Mouse (Mus musculus): ENCODE results near the gene Gm9972. TPM values are rescaled to one million over a fixed set of nuclear protein-coding genes. Genes with fewer than 3 reads are reported as not detected.

Gene Gm9972
- not detected for total RNA-seq (2021)

GRCm38 (mm10) chr11:43035446-43035845 lies at the start of gene Gm9972:
Gm9972 (plus strand) TSS chr11:43035746.
- intact Hi-C loops (cut with DNase I): no loop called here
- no peak for DNase-seq (ENCODE audit: low spot score)

GRCm38 (mm10) chr11:42999188-42999587 lies 36.4 kb upstream of the Gm9972 start:
- DNase-seq (ENCODE audit: low spot score): no peak
- intact Hi-C loops (cut with DNase I): loop anchor here (1.0 kb wide), 2 partner anchors 265 to 349 kb away; no protein-coding TSS in a partner anchor

GRCm38 (mm10) chr11:43011941-43012340 lies 23.6 kb upstream of the Gm9972 start:
- no peak for DNase-seq (ENCODE audit: low spot score)
- intact Hi-C loops (cut with DNase I): no loop called here

GRCm38 (mm10) chr11:43012980-43013379 lies 22.6 kb upstream of the Gm9972 start:
- intact Hi-C loops (cut with DNase I): no loop called here
- no peak for DNase-seq (ENCODE audit: low spot score)

- DNase-seq (ENCODE audit: low spot score): no peak
Measured at GRCm38 (mm10) chr11:43023109-43023688, 12.3 kb upstream of the Gm9972 start.

GRCm38 (mm10) chr11:43029813-43030212 lies 5.7 kb upstream of the Gm9972 start:
- no peak for DNase-seq (ENCODE audit: low spot score)
- intact Hi-C loops (cut with DNase I): no loop called here

More at GRCm38 (mm10) chr11:43023109-43023688, 12.3 kb upstream of the Gm9972 start:
- intact Hi-C loops (cut with DNase I): no loop called here

- intact Hi-C loops (cut with DNase I): no loop called here
- no peak for DNase-seq (ENCODE audit: low spot score)
Measured at GRCm38 (mm10) chr11:43032141-43032540, 3.4 kb upstream of the Gm9972 start.

- DNase-seq (ENCODE audit: low spot score): no peak
- intact Hi-C loops (cut with DNase I): no loop called here
Measured at GRCm38 (mm10) chr11:43045871-43046548, 10.5 kb downstream of the Gm9972 start.

GRCm38 (mm10) chr11:43049363-43049762 lies 13.8 kb downstream of the Gm9972 start:
- no peak for DNase-seq (ENCODE audit: low spot score)
- intact Hi-C loops (cut with DNase I): no loop called here

GRCm38 (mm10) chr11:43054972-43055371 lies 19.4 kb downstream of the Gm9972 start:
- no peak for DNase-seq (ENCODE audit: low spot score)
- intact Hi-C loops (cut with DNase I): no loop called here

GRCm38 (mm10) chr11:43059437-43059970 lies 24.0 kb downstream of the Gm9972 start:
- intact Hi-C loops (cut with DNase I): no loop called here
- DNase-seq (ENCODE audit: low spot score): no peak

GRCm38 (mm10) chr11:43062286-43062685 lies 26.7 kb downstream of the Gm9972 start:
- DNase-seq (ENCODE audit: low spot score): no peak
- intact Hi-C loops (cut with DNase I): no loop called here

GRCm38 (mm10) chr11:43086309-43087050 lies 50.9 kb downstream of the Gm9972 start:
- intact Hi-C loops (cut with DNase I): no loop called here
- no peak for DNase-seq (ENCODE audit: low spot score)

Other genes with a start within 250 kb of the Gm9972 start
- gene Atp10b, start 114.1 kb downstream of the Gm9972 start, total RNA-seq (2021): not detected